Mouse (Mus musculus) heart, adult 2 months (tissue): ENCODE measurements at regions not wholly inside any gene's neighbourhood (a gene's known extent, or its start where the extent isn't known, plus 50 kb on each side); places are given as distances from the start of the nearest gene placed in this dataset.
A peak's percentile ranks its signal among the peaks of the same experiment; 100 is the strongest.

ENCODE experiments used
- DNase-seq, 2 experiments: peaks; one replicate each; pipeline ENCODE4 v3.0.0; 2021
- H3K27ac ChIP-seq: fragments of 200-600 bp; 2 replicates; pipeline ENCODE4 v1.8.1; 2022
- H3K27me3 ChIP-seq: fragments of 200-500 bp; 2 replicates; pipeline ENCODE4 v1.6.1; 2012; ENCODE audit warnings: mild to moderate bottlenecking, low read length, inconsistent platforms, mixed read lengths; ENCODE audit not compliant: control insufficient read depth, insufficient read depth
- H3K36me3 ChIP-seq: fragments of 200-500 bp; 2 replicates; pipeline ENCODE4 v1.6.1; 2012; ENCODE audit warnings: low read length, inconsistent platforms; ENCODE audit not compliant: control insufficient read depth, insufficient read depth
- H3K4me1 ChIP-seq: fragments of 200-500 bp; 2 replicates; pipeline ENCODE4 v1.6.1; 2011; ENCODE audit warnings: low read length; ENCODE audit not compliant: control insufficient read depth, insufficient read depth
- H3K4me3 ChIP-seq: fragments of 200-600 bp; 2 replicates; pipeline ENCODE4 v1.8.1; 2022
- H3K79me2 ChIP-seq: fragments of 200-500 bp; replicated peaks from 2 replicates; pipeline ENCODE4 v1.6.1; 2012; ENCODE audit warnings: mild to moderate bottlenecking, inconsistent platforms, low read length, moderate library complexity, mixed read lengths; ENCODE audit not compliant: control insufficient read depth, insufficient read depth
- H3K9ac ChIP-seq: fragments of 200-500 bp; 2 replicates; pipeline ENCODE4 v1.6.1; 2012; ENCODE audit warnings: low read depth, mild to moderate bottlenecking, control low read depth, inconsistent platforms, low read length, mixed read lengths
- CTCF ChIP-seq: fragments of 200-600 bp; IDR thresholded peaks from 2 replicates; pipeline ENCODE4 v1.8.1; 2022; ENCODE audit warnings: antibody characterized with exemption, mild to moderate bottlenecking, moderate library complexity
- EP300 ChIP-seq: fragments of 200-500 bp; IDR thresholded peaks from 2 replicates; pipeline ENCODE4 v1.6.1; 2011; ENCODE audit warnings: low read depth, low read length, control low read depth; ENCODE audit not compliant: insufficient read depth
- POLR2A ChIP-seq: fragments of 200-500 bp; IDR thresholded peaks from 2 replicates; pipeline ENCODE4 v1.6.1; 2011; ENCODE audit warnings: mild to moderate bottlenecking, low read depth, low read length, control low read depth; ENCODE audit not compliant: insufficient read depth
- WGBS: fragments of 180-500 bp; shearing (Covaris S2); methylation state at CpG from one replicate; pipeline ENCODE4 v1.1.7; 2018; 5-methylcytosine and 5-hydroxymethylcytosine counted together
- intact Hi-C: fragments of 180-260 bp; cut with DNase I; formaldehyde crosslinking; loops from one replicate; pipeline ENCODE4 v1.15.1; 2025

DNA sequence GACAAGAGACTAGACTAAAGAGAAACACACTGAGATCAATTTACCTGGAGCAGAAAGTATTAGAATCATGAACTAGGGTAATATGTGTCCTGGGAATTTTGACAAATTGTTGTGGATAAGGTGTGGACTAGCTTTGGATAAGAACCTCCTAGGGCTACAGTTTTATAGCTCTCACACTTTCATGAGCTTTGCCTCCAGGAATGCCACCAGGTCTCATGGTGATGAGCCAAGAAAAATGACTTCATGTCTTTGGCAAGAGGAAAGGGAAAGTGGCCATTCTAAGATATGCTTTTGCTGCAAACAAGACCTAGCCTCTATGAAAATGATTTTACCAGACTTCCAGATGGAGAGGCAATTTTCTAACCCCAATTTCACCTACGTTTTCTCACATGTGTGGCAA lies 94.1 kb upstream of the Wdr75 start:
- WGBS: 20% methylated on average over 1 of the region's 1 CpGs
- peak in 1 of 2 experiments; percentile 11 for DNase-seq
- no peak for TF ChIP-seq EP300
- no peak for TF ChIP-seq POLR2A
- no peak for TF ChIP-seq CTCF
- H3K9ac ChIP-seq: no peak overlapping the region
- H3K4me3 ChIP-seq: no peak overlapping the region
- no peak overlapping the region for H3K27ac ChIP-seq
- H3K4me1 ChIP-seq: no peaks in the 10 kb centered on the region
- intact Hi-C loops: no loop called here
- H3K79me2 ChIP-seq: no peaks in the 10 kb centered on the region
- H3K36me3 ChIP-seq: no peaks in the 10 kb centered on the region
- no peaks in the 10 kb centered on the region for H3K27me3 ChIP-seq

DNA sequence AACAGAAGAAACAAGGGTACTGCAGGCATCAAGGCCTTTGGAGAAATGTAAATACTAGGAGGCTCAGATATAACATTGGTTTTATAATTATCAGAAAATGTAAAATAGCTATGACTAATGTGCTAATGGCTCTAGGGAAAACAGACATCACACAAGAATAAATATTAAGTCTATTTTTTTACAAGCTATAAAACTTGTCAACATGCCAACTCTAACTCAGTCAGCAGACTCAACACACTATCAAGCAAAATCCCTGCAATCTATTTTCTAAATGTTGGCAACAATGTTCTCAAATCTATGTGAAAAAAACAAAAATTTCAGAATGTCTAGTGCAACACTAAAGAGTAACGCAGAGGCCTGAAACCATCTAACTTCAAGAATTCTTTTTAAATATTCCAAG lies 93.5 kb upstream of the Wdr75 start:
- DNase-seq: no peak
- no peaks in the 10 kb centered on the region for H3K36me3 ChIP-seq
- intact Hi-C loops: no loop called here
- H3K4me3 ChIP-seq: no peak overlapping the region
- no peak overlapping the region for H3K9ac ChIP-seq
- H3K79me2 ChIP-seq: no peaks in the 10 kb centered on the region
- no peaks in the 10 kb centered on the region for H3K4me1 ChIP-seq
- no peak overlapping the region for H3K27ac ChIP-seq
- TF ChIP-seq POLR2A: no peak
- no peak for TF ChIP-seq EP300
- TF ChIP-seq CTCF: no peak
- no peaks in the 10 kb centered on the region for H3K27me3 ChIP-seq
- WGBS: 90% methylated on average over 1 of the region's 1 CpGs

DNA sequence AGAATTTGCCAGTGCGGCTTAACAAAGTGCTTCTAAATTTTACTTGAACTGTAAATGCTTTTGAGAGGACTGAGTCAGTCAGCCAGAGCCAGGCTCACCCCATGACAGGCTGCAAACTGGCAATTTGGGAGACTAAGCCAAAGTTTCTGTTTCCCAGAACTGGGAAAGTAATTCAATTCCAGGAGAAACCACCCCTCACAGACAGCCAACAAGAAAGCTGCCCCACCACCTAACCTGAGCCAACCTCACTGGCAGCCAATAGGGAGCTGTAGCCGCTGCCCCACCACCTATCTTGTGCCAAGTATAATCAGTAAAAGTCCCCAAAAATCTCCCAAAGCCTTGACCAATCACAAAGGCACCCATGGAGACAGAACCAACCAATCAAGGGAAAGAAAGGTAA lies 71.6 kb upstream of the Wdr75 start:
- H3K36me3 ChIP-seq: no peaks in the 10 kb centered on the region
- H3K79me2 ChIP-seq: no peaks in the 10 kb centered on the region
- no peak overlapping the region for H3K27ac ChIP-seq
- DNase-seq: peak in 1 of 2 experiments; percentile 3
- H3K4me1 ChIP-seq: no peaks in the 10 kb centered on the region
- no peak overlapping the region for H3K9ac ChIP-seq
- H3K27me3 ChIP-seq: no peaks in the 10 kb centered on the region
- H3K4me3 ChIP-seq: no peak overlapping the region
- 87% methylated on average over 2 of the region's 2 CpGs for whole genome bisulfite sequencing
- intact Hi-C loops: no loop called here
- TF ChIP-seq CTCF (no peak), POLR2A (no peak), EP300 (no peak)

DNA sequence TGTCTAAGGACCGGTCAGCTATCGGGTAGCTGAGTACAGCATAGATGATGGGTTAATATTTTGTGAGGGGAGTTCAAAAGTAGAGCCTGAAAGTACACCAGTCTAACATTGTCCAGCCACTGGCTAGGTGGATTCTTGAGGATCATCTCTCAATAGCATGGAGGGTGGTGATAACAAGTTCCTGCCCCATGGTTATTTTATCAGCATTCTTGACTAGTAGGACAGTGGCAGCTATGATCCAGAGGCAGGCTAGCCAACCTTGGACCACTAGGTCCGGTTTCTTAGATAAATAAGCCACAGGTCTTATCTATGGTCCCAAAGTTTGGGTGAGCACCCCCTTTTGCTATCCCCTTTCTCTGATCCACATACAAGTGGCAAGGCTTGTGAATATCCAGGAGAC lies 62.0 kb upstream of the Wdr75 start:
- intact Hi-C loops: no loop called here
- TF ChIP-seq CTCF (no peak), EP300 (no peak), POLR2A (no peak)
- H3K36me3 ChIP-seq: no peaks in the 10 kb centered on the region
- DNase-seq: no peak
- WGBS: 79% methylated on average over 3 of the region's 3 CpGs
- H3K79me2 ChIP-seq: no peaks in the 10 kb centered on the region
- no peak overlapping the region for H3K9ac ChIP-seq
- H3K4me3 ChIP-seq: no peak overlapping the region
- no peaks in the 10 kb centered on the region for H3K27me3 ChIP-seq
- no peaks in the 10 kb centered on the region for H3K4me1 ChIP-seq
- H3K27ac ChIP-seq: no peak overlapping the region

DNA sequence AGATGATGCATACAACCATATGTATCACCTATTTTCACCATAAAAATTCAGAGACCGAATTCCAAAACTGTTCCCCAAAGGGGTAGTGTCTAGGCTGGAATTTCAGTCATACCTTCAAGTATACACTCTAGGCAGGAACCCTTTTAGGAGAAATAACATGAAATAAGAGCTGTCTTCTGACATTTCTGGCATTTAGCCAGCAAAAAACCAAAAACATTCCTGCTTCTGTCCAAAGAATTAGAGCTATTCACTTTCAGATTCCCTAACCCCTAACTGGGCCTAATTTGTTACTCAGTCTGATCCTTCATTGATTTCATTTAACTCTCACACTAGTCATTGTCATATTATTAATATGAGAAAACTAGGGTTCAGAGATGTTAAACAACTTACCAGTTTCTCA lies 49.8 kb upstream of the Wdr75 start:
- Histone ChIP-seq H3K79me2 (no peaks in the 10 kb centered on the region), H3K27ac (no peak overlapping the region), H3K9ac (no peak overlapping the region), H3K27me3 (no peaks in the 10 kb centered on the region), H3K4me1 (no peaks in the 10 kb centered on the region), H3K36me3 (no peaks in the 10 kb centered on the region), H3K4me3 (no peak overlapping the region)
- TF ChIP-seq EP300 (no peak), POLR2A (no peak), CTCF (no peak)
- 80% methylated on average over 1 of the region's 1 CpGs for WGBS
- intact Hi-C loops: no loop called here
- DNase-seq: no peak
